Mouse (Mus musculus) kidney, postnatal 0 days (tissue): ENCODE measurements around the gene Srebf1. TPM values are rescaled to one million over a fixed set of nuclear protein-coding genes. Genes with fewer than 3 reads are reported as not detected.

ENCODE experiments used
- ATAC-seq: fragments of 200-750 bp; cut with Nextera tagmentation; replicated peaks from 2 replicates; pipeline ENCODE4 v1.8.0; 2017; ENCODE audit warnings: low read depth, moderate number of reproducible peaks, moderate TSS enrichment, moderate library complexity; ENCODE audit not compliant: low FRiP score
- DNase-seq: peaks from one replicate; pipeline ENCODE4 v3.0.0-alpha.2; 2016; ENCODE audit warnings: low spot score
- H3K27ac ChIP-seq: fragments of 300-500 bp; sonication (generic); 2 replicates; pipeline ENCODE4 v1.5.1; 2014; ENCODE audit warnings: mild to moderate bottlenecking
- H3K27me3 ChIP-seq: fragments of 300-500 bp; sonication (generic); 2 replicates; pipeline ENCODE4 v1.6.1; 2014; ENCODE audit warnings: low read length, mixed read lengths; ENCODE audit not compliant: insufficient read depth
- H3K36me3 ChIP-seq: fragments of 300-500 bp; sonication (generic); 2 replicates; pipeline ENCODE4 v1.6.1; 2014; ENCODE audit warnings: low read length, mixed read lengths; ENCODE audit not compliant: insufficient read depth
- H3K4me1 ChIP-seq: fragments of 300-500 bp; sonication (generic); replicated peaks from 2 replicates; pipeline ENCODE4 v1.6.1; 2014; ENCODE audit warnings: antibody characterized with exemption, low read length, mixed read lengths; ENCODE audit not compliant: insufficient read depth
- H3K4me2 ChIP-seq: fragments of 300-500 bp; sonication (generic); 2 replicates; pipeline ENCODE4 v1.6.1; 2014; ENCODE audit warnings: mild to moderate bottlenecking, low read length, moderate library complexity, mixed read lengths
- H3K4me3 ChIP-seq: fragments of 300-500 bp; sonication (generic); replicated peaks from 2 replicates; pipeline ENCODE4 v1.5.1; 2014; ENCODE audit warnings: low read depth, low read length
- H3K9ac ChIP-seq: fragments of 300-500 bp; sonication (generic); 2 replicates; pipeline ENCODE4 v1.6.1; 2014; ENCODE audit warnings: low read depth, low read length
- H3K9me3 ChIP-seq: fragments of 300-500 bp; sonication (generic); replicated peaks from 2 replicates; pipeline ENCODE4 v1.6.1; 2016; ENCODE audit warnings: low read length, inconsistent platforms, mixed read lengths
- CTCF ChIP-seq: IDR thresholded peaks from 2 replicates; pipeline ENCODE4 v1.5.1; 2016; ENCODE audit warnings: antibody characterized with exemption, low read depth, mild to moderate bottlenecking, moderate library complexity
- WGBS: fragments of 180-500 bp; shearing (Covaris S2); extraction: QIAGEN DNeasy Blood & Tissue Kit; methylation state at CpG from one replicate; pipeline ENCODE4 v1.1.7; 2014; 5-methylcytosine and 5-hydroxymethylcytosine counted together
- polyA plus RNA-seq: library from polyadenylated mRNA; unstranded; fragments of >200 nt; fragmentation: Nextera tagmentation; extraction: Ambion mirVana; gene quantifications from 2 replicates; pipeline ENCODE4 v1.2.1, GENCODE M21; 2015

The Srebf1 gene
- polyA plus RNA-seq, 1 experiment from 2014 or later, result 50.6 TPM

DNA sequence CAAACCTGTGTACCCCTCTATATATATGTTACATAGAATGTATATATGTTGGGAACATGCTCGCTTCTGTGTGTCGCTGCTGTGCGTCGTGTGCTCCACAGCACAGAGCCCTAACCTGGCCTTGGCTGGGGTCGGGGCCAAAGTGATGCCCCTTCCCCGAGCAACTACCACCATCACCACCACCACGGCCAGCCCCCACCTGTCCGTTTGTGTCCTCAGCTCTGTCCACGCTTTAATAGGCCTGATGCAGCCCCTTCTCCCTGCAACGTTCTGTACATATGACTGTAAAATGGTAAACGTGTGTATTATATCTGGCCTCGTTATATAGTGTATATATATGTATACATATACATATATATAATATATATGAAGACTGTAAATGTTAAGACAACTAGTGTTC, 23.7 kb downstream of the Srebf1 start:
- WGBS, result 85% methylated on average over 12 of the region's 12 CpGs
- DNase-seq (no peak), ATAC-seq (no peak)
- TF ChIP-seq CTCF, result no peak
- H3K4me3 ChIP-seq, result no peak overlapping the region
- H3K4me1 ChIP-seq, result no peaks in the 10 kb centered on the region
- H3K27me3 ChIP-seq, result no peaks in the 10 kb centered on the region
- peaks cover 62% of the 10 kb centered on the region for H3K36me3 ChIP-seq
- H3K9me3 ChIP-seq, result no peaks in the 10 kb centered on the region
- no peak overlapping the region for H3K27ac ChIP-seq
- no peak overlapping the region for H3K9ac ChIP-seq
- no peak overlapping the region for H3K4me2 ChIP-seq

DNA sequence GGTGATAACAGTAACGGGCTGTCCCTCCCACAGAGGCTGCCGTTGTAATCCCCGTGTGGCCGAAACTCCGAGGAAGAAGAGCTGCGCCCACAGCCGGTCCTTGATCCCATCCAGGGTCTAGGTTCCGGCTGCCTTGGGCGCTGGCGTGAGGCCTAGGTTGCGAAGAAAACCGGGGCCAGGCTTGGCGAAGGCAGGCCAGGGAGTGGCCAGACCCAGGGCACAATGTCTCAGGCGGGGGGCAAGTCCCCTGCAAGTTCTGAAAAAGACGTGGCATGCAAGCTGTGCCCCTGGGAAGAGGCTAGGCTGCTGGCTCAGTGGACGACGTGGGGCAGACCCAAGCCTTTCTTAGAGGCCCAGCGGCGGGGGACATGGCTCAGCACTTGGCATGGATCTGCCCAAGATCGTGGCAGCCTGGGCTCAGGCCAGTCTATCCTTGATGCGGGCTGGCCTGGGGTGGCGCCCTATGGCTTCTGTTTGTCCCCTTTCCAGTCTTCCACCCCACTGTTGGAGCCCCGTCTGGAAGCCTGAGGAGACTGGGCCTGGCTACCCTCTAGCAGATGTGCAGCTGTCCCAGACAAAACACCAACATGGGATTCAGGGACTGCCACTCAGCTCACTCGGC, 24.3 kb downstream of the Srebf1 start:
- Histone ChIP-seq H3K4me1 (no peaks in the 10 kb centered on the region), H3K4me2 (no peak overlapping the region), H3K4me3 (no peak overlapping the region), H3K9me3 (no peaks in the 10 kb centered on the region), H3K36me3 (peaks cover 58% of the 10 kb centered on the region), H3K27me3 (no peaks in the 10 kb centered on the region), H3K9ac (no peak overlapping the region), H3K27ac (no peak overlapping the region)
- no peak for TF ChIP-seq CTCF
- 83% methylated on average over 24 of the region's 24 CpGs for WGBS
- ATAC-seq, result no peak
- no peak for DNase-seq

DNA sequence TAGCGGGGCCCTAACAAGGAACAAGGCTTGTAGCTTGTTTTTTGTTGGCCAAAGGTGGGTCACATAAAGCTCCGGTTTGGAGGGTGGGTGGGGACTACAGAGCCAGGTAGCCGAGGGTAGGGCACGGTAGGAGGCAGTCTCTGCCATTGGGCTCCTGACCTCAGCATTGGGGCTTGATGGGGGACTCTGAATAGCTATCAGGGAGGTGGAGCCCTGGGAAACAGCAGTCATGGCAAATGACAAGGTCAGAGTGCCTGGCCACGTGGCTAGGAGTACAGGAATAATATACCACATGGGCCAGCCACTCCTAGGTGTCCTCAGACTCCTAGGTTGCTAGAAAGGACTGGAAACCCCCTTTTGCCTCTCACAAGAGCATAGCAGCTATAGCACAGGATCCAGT, 26.0 kb downstream of the Srebf1 start:
- no peaks in the 10 kb centered on the region for H3K27me3 ChIP-seq
- ATAC-seq (no peak), DNase-seq (no peak)
- H3K4me2 ChIP-seq, result no peak overlapping the region
- no peak overlapping the region for H3K27ac ChIP-seq
- no peak for TF ChIP-seq CTCF
- no peaks in the 10 kb centered on the region for H3K4me1 ChIP-seq
- no peaks in the 10 kb centered on the region for H3K9me3 ChIP-seq
- peaks cover 46% of the 10 kb centered on the region for H3K36me3 ChIP-seq
- H3K9ac ChIP-seq, result no peak overlapping the region
- no peak overlapping the region for H3K4me3 ChIP-seq
- 83% methylated on average over 5 of the region's 5 CpGs for WGBS

DNA sequence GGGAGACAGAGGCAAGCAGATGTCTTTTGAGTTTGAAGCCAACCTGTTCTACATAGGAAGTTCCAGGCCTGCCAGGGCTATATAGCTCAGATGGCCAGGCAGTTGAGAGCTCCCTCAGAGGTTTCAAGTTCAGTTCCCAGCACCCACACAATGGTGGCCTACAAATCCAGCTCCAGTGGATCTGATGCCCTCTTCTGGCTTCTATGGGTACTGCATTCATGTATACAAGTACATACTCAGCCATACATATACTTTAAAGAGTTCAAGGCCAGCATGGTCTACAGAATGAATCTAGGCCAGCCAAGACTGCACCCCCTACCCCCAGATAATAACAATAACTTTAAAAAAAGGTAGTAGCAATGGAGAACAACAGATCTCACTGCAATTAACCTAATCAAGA, 27.3 kb downstream of the Srebf1 start:
- H3K27ac ChIP-seq, result no peak overlapping the region
- peak; percentile 69 for TF ChIP-seq CTCF
- no peaks in the 10 kb centered on the region for H3K27me3 ChIP-seq
- no peaks in the 10 kb centered on the region for H3K4me1 ChIP-seq
- no peak overlapping the region for H3K4me3 ChIP-seq
- H3K36me3 ChIP-seq, result peaks cover 44% of the 10 kb centered on the region
- no peaks in the 10 kb centered on the region for H3K9me3 ChIP-seq
- DNase-seq (no peak), ATAC-seq (no peak)
- no peak overlapping the region for H3K9ac ChIP-seq
- no peak overlapping the region for H3K4me2 ChIP-seq

DNA sequence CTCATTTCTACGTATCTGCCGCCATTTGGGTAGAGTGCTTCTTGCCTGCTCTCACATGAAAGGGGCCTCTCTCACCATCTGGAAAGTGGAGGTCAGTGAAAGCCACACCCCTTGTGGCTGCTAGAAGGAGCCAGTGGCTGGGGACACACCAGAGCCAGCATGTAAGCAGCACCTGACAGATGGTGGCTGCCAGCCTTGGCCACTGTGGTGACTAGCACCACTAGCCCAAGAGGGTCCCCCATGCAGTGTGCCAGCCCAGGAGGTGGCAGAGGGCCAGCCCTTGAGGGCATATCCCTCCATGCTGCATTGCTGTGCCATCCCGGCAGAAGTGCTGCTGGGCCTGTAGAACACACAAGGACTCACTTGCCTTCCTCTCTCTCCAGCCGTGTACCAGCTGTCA, 28.8 kb downstream of the Srebf1 start:
- ATAC-seq (no peak), DNase-seq (no peak)
- Histone ChIP-seq H3K4me1 (no peaks in the 10 kb centered on the region), H3K36me3 (peaks cover 48% of the 10 kb centered on the region), H3K9ac (no peak overlapping the region), H3K4me3 (no peak overlapping the region), H3K4me2 (no peak overlapping the region), H3K27me3 (no peaks in the 10 kb centered on the region), H3K9me3 (no peaks in the 10 kb centered on the region), H3K27ac (no peak overlapping the region)
- no peak for TF ChIP-seq CTCF
- WGBS, result 70% methylated on average over 4 of the region's 4 CpGs

DNA sequence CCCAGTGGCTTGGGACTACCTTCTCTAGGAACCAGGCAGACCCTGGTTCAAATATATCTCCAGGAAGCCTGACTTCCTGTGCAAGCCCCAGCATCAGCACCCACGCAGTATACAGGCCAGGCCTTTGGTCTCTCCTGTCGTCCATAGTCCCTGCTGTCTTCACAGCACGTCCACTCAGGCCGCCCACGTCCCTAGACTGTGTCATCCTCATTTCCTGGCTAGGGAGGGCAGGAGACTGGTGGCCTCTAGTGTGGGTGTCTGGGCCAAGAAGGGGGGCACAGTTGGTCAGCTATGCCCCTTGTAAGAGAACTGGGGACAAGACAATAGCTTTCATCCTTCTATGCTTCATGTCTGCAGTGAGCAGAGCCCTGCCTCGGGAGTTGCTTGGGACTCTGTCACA, 29.8 kb downstream of the Srebf1 start:
- Histone ChIP-seq H3K4me3 (no peak overlapping the region), H3K36me3 (peaks cover 50% of the 10 kb centered on the region), H3K27me3 (no peaks in the 10 kb centered on the region), H3K4me2 (no peak overlapping the region), H3K9me3 (no peaks in the 10 kb centered on the region), H3K9ac (no peak overlapping the region), H3K4me1 (no peaks in the 10 kb centered on the region), H3K27ac (no peak overlapping the region)
- no peak for TF ChIP-seq CTCF
- ATAC-seq (no peak), DNase-seq (no peak)
- WGBS, result 68% methylated on average over 6 of the region's 6 CpGs

DNA sequence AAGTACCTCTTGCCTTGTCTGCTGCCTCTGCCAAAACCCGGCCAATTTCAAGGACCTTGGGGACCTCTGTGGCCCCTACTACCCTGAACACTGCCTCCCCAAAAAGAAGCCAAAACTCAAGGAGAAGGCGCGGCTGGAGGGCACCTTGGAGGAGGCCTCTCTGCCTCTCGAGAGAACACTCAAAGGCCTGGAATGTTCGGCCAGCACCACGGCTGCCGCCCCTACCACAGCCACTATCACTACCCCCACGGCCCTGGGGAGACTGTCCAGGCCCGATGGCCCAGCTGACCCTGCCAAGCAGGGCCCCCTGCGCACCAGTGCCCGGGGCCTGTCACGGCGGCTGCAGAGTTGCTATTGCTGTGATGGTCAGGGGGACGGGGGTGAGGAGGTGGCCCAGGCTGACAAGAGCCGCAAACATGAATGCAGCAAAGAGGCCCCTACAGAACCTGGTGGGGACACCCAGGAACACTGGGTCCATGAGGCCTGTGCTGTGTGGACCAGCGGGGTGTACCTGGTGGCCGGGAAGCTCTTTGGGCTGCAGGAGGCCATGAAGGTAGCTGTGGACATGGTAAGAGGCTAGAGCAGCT, 32.2 kb downstream of the Srebf1 start:
- H3K36me3 ChIP-seq, result peaks cover 65% of the 10 kb centered on the region

More for the DNA sequence above, 32.2 kb downstream of the Srebf1 start:
- no peaks in the 10 kb centered on the region for H3K9me3 ChIP-seq
- no peak for ATAC-seq
- H3K4me3 ChIP-seq, result no peak overlapping the region
- no peak overlapping the region for H3K4me2 ChIP-seq
- TF ChIP-seq CTCF, result no peak
- H3K27ac ChIP-seq, result peak overlapping the region; percentile 57
- H3K9ac ChIP-seq, result no peak overlapping the region
- DNase-seq, result no peak
- H3K27me3 ChIP-seq, result no peaks in the 10 kb centered on the region
- 90% methylated on average over 17 of the region's 17 CpGs for WGBS
- H3K4me1 ChIP-seq, result peaks cover 5% of the 10 kb centered on the region; the same call in 1 of the 2 replicates
